Mouse (Mus musculus) embryonic facial prominence, embryonic 12.5 days (tissue): ENCODE measurements around the gene Unc5cl. TPM values are rescaled to one million over a fixed set of nuclear protein-coding genes. Genes with fewer than 3 reads are reported as not detected.

ENCODE experiments used
- ATAC-seq: fragments of 200-750 bp; cut with Nextera tagmentation; 2 replicates; pipeline ENCODE4 v1.8.0; 2017; ENCODE audit not compliant: insufficient number of reproducible peaks, insufficient read depth, low FRiP score, low TSS enrichment
- H3K27ac ChIP-seq: fragments of 300-500 bp; sonication (generic); 2 replicates; pipeline ENCODE4 v1.5.1; 2016; ENCODE audit warnings: mild to moderate bottlenecking
- H3K27me3 ChIP-seq: fragments of 300-500 bp; sonication (generic); 2 replicates; pipeline ENCODE4 v1.6.1; 2016; ENCODE audit warnings: mild to moderate bottlenecking, moderate library complexity
- H3K36me3 ChIP-seq: fragments of 300-500 bp; sonication (generic); 2 replicates; pipeline ENCODE4 v1.6.1; 2016; ENCODE audit warnings: mild to moderate bottlenecking
- H3K4me1 ChIP-seq: fragments of 300-500 bp; sonication (generic); 2 replicates; pipeline ENCODE4 v1.6.1; 2016
- H3K4me2 ChIP-seq: fragments of 300-500 bp; sonication (generic); replicated peaks from 2 replicates; pipeline ENCODE4 v1.6.1; 2016; ENCODE audit warnings: mild to moderate bottlenecking, moderate library complexity
- H3K4me3 ChIP-seq: fragments of 300-500 bp; sonication (generic); 2 replicates; pipeline ENCODE4 v1.5.1; 2016; ENCODE audit warnings: mild to moderate bottlenecking
- H3K9ac ChIP-seq: fragments of 300-500 bp; sonication (generic); 2 replicates; pipeline ENCODE4 v1.6.1; 2016; ENCODE audit warnings: mild to moderate bottlenecking, moderate library complexity
- H3K9me3 ChIP-seq: fragments of 300-500 bp; sonication (generic); 2 replicates; pipeline ENCODE4 v1.6.1; 2016; ENCODE audit warnings: mild to moderate bottlenecking, moderate library complexity
- WGBS: fragments of 180-500 bp; shearing (Covaris S2); methylation state at CpG from one replicate; pipeline ENCODE4 v1.1.7; 2016; 5-methylcytosine and 5-hydroxymethylcytosine counted together
- polyA plus RNA-seq: library from polyadenylated mRNA; unstranded; fragments of >200 nt; fragmentation: Nextera tagmentation; extraction: Ambion mirVana; gene quantifications from 2 replicates; pipeline ENCODE4 v1.2.1, GENCODE M21; 2016

Gene Unc5cl
- polyA plus RNA-seq, 1 experiment from 2014 or later = 0.47 TPM

GRCm38 (mm10) chr17:48433689-48434330 is 20.9 kb upstream of the Unc5cl start:
- WGBS = 64% methylated on average over 6 of the region's 6 CpGs
- Histone ChIP-seq H3K36me3 (no peaks in the 10 kb centered on the region), H3K27ac (no peak overlapping the region), H3K27me3 (no peaks in the 10 kb centered on the region), H3K4me3 (no peak overlapping the region), H3K9me3 (no peaks in the 10 kb centered on the region), H3K4me2 (no peak overlapping the region), H3K4me1 (peaks cover 9% of the 10 kb centered on the region; the same call in 1 of the 2 replicates), H3K9ac (no peak overlapping the region)
- ATAC-seq = no peak

GRCm38 (mm10) chr17:48434479-48434878 is 20.2 kb upstream of the Unc5cl start:
- peaks cover 9% of the 10 kb centered on the region; the same call in 1 of the 2 replicates for H3K4me1 ChIP-seq
- no peak for ATAC-seq
- H3K9ac ChIP-seq = no peak overlapping the region
- no peak overlapping the region for H3K4me2 ChIP-seq
- no peaks in the 10 kb centered on the region for H3K27me3 ChIP-seq
- H3K27ac ChIP-seq = no peak overlapping the region
- H3K36me3 ChIP-seq = no peaks in the 10 kb centered on the region
- WGBS = 78% methylated on average over 5 of the region's 5 CpGs
- H3K4me3 ChIP-seq = no peak overlapping the region
- H3K9me3 ChIP-seq = no peaks in the 10 kb centered on the region

GRCm38 (mm10) chr17:48436487-48436886 is 18.2 kb upstream of the Unc5cl start:
- H3K4me1 ChIP-seq = peaks cover 9% of the 10 kb centered on the region; the same call in 1 of the 2 replicates
- H3K4me2 ChIP-seq = no peak overlapping the region
- H3K9me3 ChIP-seq = no peaks in the 10 kb centered on the region
- H3K9ac ChIP-seq = no peak overlapping the region
- whole genome bisulfite sequencing = 65% methylated on average over 1 of the region's 1 CpGs
- ATAC-seq = no peak
- H3K36me3 ChIP-seq = no peaks in the 10 kb centered on the region
- H3K4me3 ChIP-seq = no peak overlapping the region
- 0 out of 2 replicates have a peak overlapping the region, but pooled peaks have one; percentile 58 for H3K27ac ChIP-seq
- H3K27me3 ChIP-seq = no peaks in the 10 kb centered on the region

- Histone ChIP-seq H3K4me1 (peaks cover 9% of the 10 kb centered on the region; the same call in 1 of the 2 replicates), H3K4me3 (no peak overlapping the region), H3K9ac (no peak overlapping the region), H3K27ac (peak overlapping the region; percentile 58), H3K4me2 (no peak overlapping the region), H3K27me3 (no peaks in the 10 kb centered on the region), H3K36me3 (no peaks in the 10 kb centered on the region), H3K9me3 (no peaks in the 10 kb centered on the region)
- 15% methylated on average over 7 of the region's 7 CpGs for WGBS
- peak; percentile 36 for ATAC-seq
Observed at GRCm38 (mm10) chr17:48437421-48437911, 17.2 kb upstream of the Unc5cl start.

- Histone ChIP-seq H3K4me2 (no peak overlapping the region), H3K4me1 (no peaks in the 10 kb centered on the region), H3K27me3 (no peaks in the 10 kb centered on the region), H3K9me3 (no peaks in the 10 kb centered on the region), H3K27ac (no peak overlapping the region), H3K9ac (no peak overlapping the region), H3K36me3 (no peaks in the 10 kb centered on the region), H3K4me3 (no peak overlapping the region)
- ATAC-seq = no peak
- 79% methylated on average over 7 of the region's 7 CpGs for WGBS
Observed at GRCm38 (mm10) chr17:48442745-48443457, 11.8 kb upstream of the Unc5cl start.

- 52% methylated on average over 16 of the region's 16 CpGs for WGBS
- no peak for ATAC-seq
- Histone ChIP-seq H3K27ac (no peak overlapping the region), H3K27me3 (no peaks in the 10 kb centered on the region), H3K9ac (no peak overlapping the region), H3K4me3 (no peak overlapping the region), H3K4me1 (no peaks in the 10 kb centered on the region), H3K4me2 (no peak overlapping the region), H3K9me3 (no peaks in the 10 kb centered on the region), H3K36me3 (no peaks in the 10 kb centered on the region)
Observed at GRCm38 (mm10) chr17:48443542-48444145, 11.1 kb upstream of the Unc5cl start.

GRCm38 (mm10) chr17:48447675-48448074 is 7.0 kb upstream of the Unc5cl start:
- H3K27me3 ChIP-seq = no peaks in the 10 kb centered on the region
- H3K36me3 ChIP-seq = no peaks in the 10 kb centered on the region
- H3K27ac ChIP-seq = no peak overlapping the region
- H3K9ac ChIP-seq = no peak overlapping the region
- 72% methylated on average over 8 of the region's 8 CpGs for WGBS
- no peak for ATAC-seq
- no peak overlapping the region for H3K4me2 ChIP-seq
- no peak overlapping the region for H3K4me3 ChIP-seq
- H3K4me1 ChIP-seq = no peaks in the 10 kb centered on the region
- H3K9me3 ChIP-seq = no peaks in the 10 kb centered on the region

- Histone ChIP-seq H3K27ac (no peak overlapping the region), H3K4me1 (no peaks in the 10 kb centered on the region), H3K4me2 (no peak overlapping the region), H3K27me3 (no peaks in the 10 kb centered on the region), H3K36me3 (no peaks in the 10 kb centered on the region), H3K9ac (no peak overlapping the region), H3K4me3 (no peak overlapping the region), H3K9me3 (no peaks in the 10 kb centered on the region)
- no peak for ATAC-seq
- WGBS = 80% methylated on average over 13 of the region's 13 CpGs
Observed at GRCm38 (mm10) chr17:48450666-48451352, 3.9 kb upstream of the Unc5cl start.

- H3K4me1 ChIP-seq = no peaks in the 10 kb centered on the region
- no peaks in the 10 kb centered on the region for H3K27me3 ChIP-seq
- no peak within 1 kb of the TSS for H3K4me2 ChIP-seq
- H3K27ac ChIP-seq = no peak within 1 kb of the TSS
- no peak within 1 kb of the TSS for H3K9ac ChIP-seq
- WGBS = 68% methylated on average over 7 of the region's 7 CpGs
- H3K9me3 ChIP-seq = no peaks in the 10 kb centered on the region
- no peaks in the 10 kb centered on the region for H3K36me3 ChIP-seq
- ATAC-seq = no peak
- no peak within 1 kb of the TSS for H3K4me3 ChIP-seq
Observed at GRCm38 (mm10) chr17:48451353-48451675, 3.4 kb upstream of the Unc5cl start, which contains the start of gene Tspo2. Tspo2 (minus strand) TSS chr17:48451522.

GRCm38 (mm10) chr17:48451753-48452444 is 2.8 kb upstream of the Unc5cl start:
- WGBS = 67% methylated on average over 9 of the region's 9 CpGs

GRCm38 (mm10) chr17:48453489-48453888 is 1.2 kb upstream of the Unc5cl start:
- Histone ChIP-seq H3K9me3 (no peaks in the 10 kb centered on the region), H3K4me2 (no peak overlapping the region), H3K4me3 (no peak overlapping the region), H3K27ac (no peak overlapping the region), H3K9ac (no peak overlapping the region), H3K4me1 (no peaks in the 10 kb centered on the region), H3K27me3 (no peaks in the 10 kb centered on the region), H3K36me3 (no peaks in the 10 kb centered on the region)
- no peak for ATAC-seq
- 70% methylated on average over 7 of the region's 7 CpGs for WGBS

More at GRCm38 (mm10) chr17:48451753-48452444, 2.8 kb upstream of the Unc5cl start:
- Histone ChIP-seq H3K27ac (no peak overlapping the region), H3K27me3 (no peaks in the 10 kb centered on the region), H3K36me3 (no peaks in the 10 kb centered on the region), H3K4me3 (no peak overlapping the region), H3K9me3 (no peaks in the 10 kb centered on the region), H3K4me2 (no peak overlapping the region), H3K4me1 (no peaks in the 10 kb centered on the region), H3K9ac (no peak overlapping the region)
- ATAC-seq = no peak
